Mouse (Mus musculus) brain, embryonic 14.5 days (tissue): Measurements from ENCODE around the gene Cldn20. TPM values are rescaled to one million over a fixed set of nuclear protein-coding genes. Genes with fewer than 3 reads are reported as not detected.

Experiments
- DNase-seq: peaks from one replicate; pipeline ENCODE4 v3.0.0-alpha.2; 2011; ENCODE audit warnings: low read depth
- CTCF ChIP-seq: fragments of 200-500 bp; IDR thresholded peaks from 2 replicates; pipeline ENCODE4 v1.5.1; 2012; ENCODE audit warnings: inconsistent platforms, mild to moderate bottlenecking, moderate library complexity, borderline replicate concordance; ENCODE audit not compliant: insufficient read depth, insufficient read length; ENCODE audit errors: extremely low read depth
- POLR2A ChIP-seq: fragments of 200-500 bp; IDR thresholded peaks from 2 replicates; pipeline ENCODE4 v1.6.1; 2012; ENCODE audit warnings: mild to moderate bottlenecking, inconsistent platforms, borderline replicate concordance; ENCODE audit not compliant: poor library complexity, insufficient read depth, insufficient read length, severe bottlenecking; ENCODE audit errors: extremely low read depth
- polyA plus RNA-seq: library from polyadenylated mRNA; depleted of rRNA; stranded (reverse); fragments of >200 nt; gene quantifications from 2 replicates; pipeline ENCODE4 v1.2.3, GENCODE M21; 2012

Gene Cldn20
- polyA plus RNA-seq, 1 experiment: 0.57 TPM

DNA sequence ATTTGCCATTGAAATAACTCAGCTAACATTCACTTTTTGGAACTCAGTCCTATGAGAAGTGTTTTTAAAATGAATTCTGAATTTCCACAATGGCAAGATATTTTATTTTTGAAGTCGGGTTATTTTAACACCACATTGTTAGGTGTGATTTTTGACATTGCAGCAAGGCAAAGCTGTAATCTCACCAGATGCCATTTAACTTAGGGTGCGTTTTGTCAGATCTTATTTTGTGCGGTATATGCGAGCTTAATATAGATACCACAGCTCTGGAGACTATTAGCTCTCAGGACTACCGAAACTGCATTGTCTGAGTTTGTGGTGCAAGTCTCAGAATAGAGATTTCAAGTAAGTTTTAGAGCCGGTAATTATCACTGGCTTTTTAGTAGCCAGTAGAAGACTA lies 32.3 kb upstream of the Cldn20 start:
- no peak for TF ChIP-seq CTCF
- DNase-seq: no peak

DNA sequence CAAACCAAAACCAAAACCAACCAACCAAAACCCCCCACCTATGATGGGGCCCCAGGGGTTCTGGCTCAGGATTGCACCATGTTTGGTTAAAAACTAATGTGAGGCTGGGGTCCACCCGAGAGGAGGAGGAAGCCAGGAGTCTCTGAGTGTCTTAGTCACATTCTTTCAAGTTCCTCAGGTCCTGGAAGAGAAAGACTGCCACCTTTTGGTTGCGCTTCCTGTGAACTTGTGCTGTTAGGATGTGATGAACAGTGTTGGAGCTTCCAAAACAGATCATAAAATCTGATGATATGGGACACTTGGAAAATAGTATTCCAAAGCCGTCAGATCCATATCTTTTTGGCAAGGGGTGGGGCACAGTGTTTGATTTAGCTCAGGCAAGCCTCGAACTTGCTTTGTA lies 31.4 kb upstream of the Cldn20 start:
- no peak for TF ChIP-seq POLR2A
- no peak for TF ChIP-seq CTCF
- DNase-seq: no peak

DNA sequence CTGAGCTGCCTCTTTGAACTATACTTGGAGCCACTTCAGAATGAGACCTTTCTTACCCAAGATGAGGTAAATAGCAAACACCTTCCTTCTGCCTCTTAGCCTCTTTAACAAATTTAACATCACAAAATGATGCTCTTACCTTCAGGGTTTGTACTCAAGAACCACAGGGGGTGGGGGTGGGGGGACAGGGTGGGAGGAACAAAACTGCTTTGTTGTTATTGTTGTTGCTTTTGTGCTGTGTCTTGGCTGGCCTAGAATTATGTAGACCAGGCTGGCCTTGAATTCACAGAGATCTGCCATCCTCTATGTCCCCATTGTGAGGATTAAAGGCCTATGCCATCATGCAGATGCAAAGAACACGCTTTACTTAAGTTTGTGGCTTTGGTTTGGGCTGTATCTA lies 26.6 kb upstream of the Cldn20 start:
- TF ChIP-seq POLR2A (no peak), CTCF (no peak)
- no peak for DNase-seq

DNA sequence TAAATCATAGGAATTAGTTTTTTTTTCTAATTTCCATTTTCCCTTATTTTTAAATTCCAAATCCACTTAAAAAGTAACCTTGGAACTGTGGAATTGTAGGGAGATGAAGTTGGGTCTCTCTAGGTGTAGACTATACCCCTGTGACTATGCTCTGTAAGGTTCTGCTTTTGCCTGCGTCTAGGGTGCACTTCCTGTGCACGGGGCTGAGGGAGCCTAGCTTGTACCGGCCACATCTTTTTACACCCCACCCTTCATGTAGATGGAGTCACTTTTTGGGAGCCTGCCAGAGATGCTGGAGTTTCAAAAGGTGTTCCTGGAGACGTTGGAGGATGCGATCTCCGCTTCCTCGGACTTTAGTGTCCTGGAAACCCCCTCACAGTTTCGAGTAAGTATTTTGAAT lies 25.8 kb upstream of the Cldn20 start:
- DNase-seq: no peak
- TF ChIP-seq CTCF: no peak
- TF ChIP-seq POLR2A: no peak

DNA sequence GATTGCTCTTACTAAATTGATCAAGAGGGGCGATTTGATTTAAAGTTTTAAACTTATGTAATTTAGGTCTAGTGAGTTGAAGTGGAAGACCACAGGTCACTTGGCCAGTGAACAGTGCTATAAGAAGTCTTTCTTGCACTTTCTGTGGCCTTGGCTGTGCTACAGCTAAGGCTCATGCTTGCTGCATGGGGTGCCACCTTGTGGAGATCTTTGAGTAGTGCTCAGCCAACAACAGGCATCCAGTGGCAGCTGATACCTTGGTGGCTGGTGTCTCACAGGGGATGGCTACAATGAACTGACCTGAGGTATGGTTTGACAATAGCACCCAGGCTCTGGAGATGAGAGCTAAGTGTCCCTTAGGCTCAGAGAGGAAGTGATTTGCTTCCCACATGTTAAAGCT lies 22.5 kb upstream of the Cldn20 start:
- TF ChIP-seq CTCF (peak; percentile 88), POLR2A (no peak)
- peak; percentile 85 for DNase-seq

DNA sequence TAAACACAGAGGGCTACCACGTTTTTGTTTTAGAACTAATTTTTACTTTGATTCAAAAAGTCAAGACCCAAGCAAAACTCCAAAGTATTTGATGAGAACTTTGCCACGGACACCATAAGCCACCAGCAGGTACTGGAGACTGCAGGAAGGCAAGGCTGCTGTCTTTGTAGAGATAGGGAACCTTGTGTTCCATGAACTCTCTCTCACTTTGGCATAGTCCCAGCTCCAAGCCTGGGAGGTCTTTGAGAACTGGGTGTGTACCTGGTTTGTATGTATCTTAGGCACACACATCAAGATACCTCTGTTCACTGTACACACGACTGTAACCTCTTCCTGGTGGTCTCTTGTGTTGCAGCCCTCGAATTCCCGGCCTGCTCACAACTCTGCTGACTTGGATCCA lies 18.0 kb upstream of the Cldn20 start:
- no peak for TF ChIP-seq POLR2A
- no peak for TF ChIP-seq CTCF
- no peak for DNase-seq

DNA sequence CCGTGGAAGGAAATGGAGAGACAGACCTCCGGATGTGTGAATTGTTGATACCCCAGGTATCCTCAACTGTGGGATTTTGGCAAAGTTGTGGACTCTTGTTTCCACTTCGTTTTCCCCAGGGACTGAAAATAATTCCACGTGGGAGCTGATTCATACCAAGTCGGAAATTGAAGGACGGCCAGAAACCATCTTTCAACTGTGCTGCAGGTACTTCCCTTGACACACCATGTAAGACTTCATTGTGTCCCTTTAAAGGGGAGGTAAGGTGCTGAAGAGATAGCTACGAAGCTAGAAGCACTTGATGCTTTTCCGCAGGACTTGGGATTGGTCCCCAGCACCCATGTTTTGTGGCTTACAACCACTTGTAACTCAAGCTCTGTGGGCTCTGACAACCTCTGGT lies 16.5 kb upstream of the Cldn20 start:
- TF ChIP-seq CTCF (no peak), POLR2A (no peak)
- DNase-seq: no peak

DNA sequence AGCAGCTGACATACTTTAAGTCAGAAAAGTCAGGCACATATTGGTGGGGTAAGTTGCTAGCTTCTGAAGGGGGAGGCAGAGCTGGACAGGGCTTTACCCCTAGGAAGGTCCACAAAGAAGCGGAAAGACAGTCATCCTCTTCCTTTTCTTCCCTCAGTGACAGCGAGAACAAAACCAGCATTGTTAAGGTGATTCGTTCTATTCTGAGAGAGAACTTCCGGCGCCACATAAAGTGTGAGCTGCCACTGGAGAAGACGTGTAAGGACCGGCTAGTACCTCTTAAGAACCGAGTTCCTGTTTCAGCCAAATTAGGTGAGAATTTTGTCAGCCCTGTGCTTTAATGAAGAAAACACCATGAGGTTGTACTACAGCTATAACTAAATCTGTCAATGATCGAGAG lies 15.9 kb upstream of the Cldn20 start:
- TF ChIP-seq POLR2A (no peak), CTCF (no peak)
- DNase-seq: no peak

DNA sequence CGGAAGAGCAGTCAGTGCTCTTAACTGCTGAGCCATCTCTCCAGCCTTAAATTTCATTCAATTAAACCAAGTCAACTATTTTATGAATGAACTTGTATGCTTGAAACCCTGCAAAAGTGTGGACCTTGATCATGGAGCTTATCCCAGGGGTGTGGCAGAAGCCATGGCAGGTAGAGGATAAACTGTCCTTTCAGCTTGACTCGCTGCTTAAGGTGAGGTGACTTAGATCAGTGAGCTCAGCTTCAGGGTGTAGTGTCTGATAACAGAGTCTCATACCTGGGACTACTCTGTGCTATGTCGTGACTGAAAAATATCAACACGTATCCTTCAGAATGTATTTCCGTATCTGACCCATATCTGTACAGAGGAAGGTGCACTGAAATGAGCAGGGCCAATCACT lies 12.0 kb upstream of the Cldn20 start:
- no peak for DNase-seq
- no peak for TF ChIP-seq POLR2A
- no peak for TF ChIP-seq CTCF

DNA sequence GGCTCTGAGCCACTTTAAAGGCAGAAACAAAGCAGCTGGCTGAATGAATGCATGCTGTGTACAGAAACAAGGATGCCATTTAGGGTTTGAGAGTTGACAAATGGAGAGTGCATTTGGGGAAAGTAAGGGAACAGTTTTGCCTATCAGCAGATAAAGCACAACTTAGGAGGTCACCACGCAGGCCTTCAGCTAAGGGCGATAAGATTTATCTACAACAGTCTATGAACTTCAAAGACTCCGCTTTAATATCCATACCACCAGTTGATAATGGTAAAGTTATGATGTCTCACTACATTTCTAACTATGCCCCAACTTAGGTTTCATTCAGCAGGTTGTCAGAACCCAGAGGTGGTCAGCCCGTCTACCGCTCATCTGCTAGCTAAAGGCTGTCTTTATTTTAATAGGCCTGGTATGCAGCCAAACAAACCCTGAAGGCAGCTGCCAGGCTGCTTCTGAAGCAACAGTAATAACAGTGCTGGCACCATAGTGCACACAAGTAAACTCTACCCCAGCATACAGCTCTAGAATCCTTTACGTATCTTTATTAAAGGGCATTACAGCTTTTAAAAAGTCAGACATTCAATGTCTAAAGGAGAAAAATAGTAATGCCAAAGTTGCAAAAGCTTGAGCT lies 4.4 kb upstream of the Cldn20 start:
- DNase-seq: peak; percentile 76

DNA sequence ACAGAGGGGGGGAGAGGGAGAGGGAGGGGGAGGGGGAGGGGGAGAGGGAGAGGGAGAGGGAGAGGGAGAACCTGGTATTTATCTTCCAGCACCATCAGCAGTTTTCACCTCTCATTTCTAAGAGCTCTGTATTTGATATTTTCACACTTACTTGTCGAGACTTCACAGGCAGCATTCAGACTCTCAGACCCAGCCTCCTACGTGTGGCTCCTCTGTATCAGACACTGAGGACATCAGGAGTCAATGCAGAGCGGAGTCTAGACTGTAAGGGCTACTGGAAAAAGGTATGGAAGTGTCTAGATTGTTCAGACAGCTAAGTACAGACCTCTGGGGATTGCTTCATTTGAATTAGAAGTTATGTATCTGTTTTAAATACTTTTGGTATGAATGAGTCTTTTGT lies 2.8 kb upstream of the Cldn20 start:
- TF ChIP-seq CTCF (no peak), POLR2A (no peak)
- peak; percentile 13 for DNase-seq

More for the DNA sequence above, 4.4 kb upstream of the Cldn20 start:
- no peak for TF ChIP-seq POLR2A
- no peak for TF ChIP-seq CTCF

DNA sequence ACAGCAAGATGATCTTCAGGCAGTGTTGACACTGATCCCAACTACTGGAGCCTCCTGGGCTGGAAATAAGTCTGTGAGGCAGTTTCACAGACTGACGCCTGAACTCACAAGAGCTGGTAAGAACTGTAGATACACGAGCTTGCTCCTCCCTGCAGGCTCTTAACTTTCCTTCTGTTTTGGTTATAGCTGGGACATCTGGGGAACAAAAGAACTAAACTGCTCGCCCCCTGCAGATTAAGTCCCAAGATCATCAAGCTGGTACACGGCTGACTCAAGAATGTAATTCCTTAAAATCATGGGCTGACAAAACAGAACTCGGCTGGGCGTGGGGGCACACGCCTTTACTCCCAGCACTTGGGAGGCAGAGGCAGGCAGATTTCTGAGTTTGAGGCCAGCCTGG lies 1.8 kb upstream of the Cldn20 start:
- no peak for DNase-seq
- no peak for TF ChIP-seq CTCF
- no peak for TF ChIP-seq POLR2A
